Mouse (Mus musculus) small intestine, adult 2 months (tissue): Measurements from ENCODE around the gene Hspa4l. TPM values are rescaled to one million over a fixed set of nuclear protein-coding genes. Genes with fewer than 3 reads are reported as not detected.

Source experiments
- H3K27ac ChIP-seq: fragments of 200-500 bp; 2 replicates; pipeline ENCODE4 v1.5.1; 2012; ENCODE audit warnings: low read depth, low read length, control low read depth, inconsistent platforms; ENCODE audit not compliant: insufficient read depth
- H3K27me3 ChIP-seq: fragments of 200-500 bp; 2 replicates; pipeline ENCODE4 v1.6.1; 2012; ENCODE audit warnings: mild to moderate bottlenecking, moderate library complexity, low read length, inconsistent platforms; ENCODE audit not compliant: control insufficient read depth, insufficient read depth
- H3K36me3 ChIP-seq: fragments of 200-500 bp; 2 replicates; pipeline ENCODE4 v1.6.1; 2012; ENCODE audit warnings: mild to moderate bottlenecking, low read length, control low read depth, inconsistent platforms; ENCODE audit not compliant: control insufficient read depth, insufficient read depth
- H3K4me1 ChIP-seq: fragments of 200-500 bp; 2 replicates; pipeline ENCODE4 v1.6.1; 2012; ENCODE audit warnings: low read length, inconsistent platforms, mixed read lengths; ENCODE audit not compliant: control insufficient read depth, insufficient read depth, insufficient read length
- H3K4me3 ChIP-seq: fragments of 200-500 bp; 2 replicates; pipeline ENCODE4 v1.5.1; 2012; ENCODE audit warnings: low read depth, mild to moderate bottlenecking, control low read depth, inconsistent platforms, low read length, moderate library complexity
- CTCF ChIP-seq: fragments of 200-500 bp; IDR thresholded peaks from 2 replicates; pipeline ENCODE4 v1.5.1; 2012; ENCODE audit warnings: low read depth, mild to moderate bottlenecking, control low read depth, inconsistent platforms, low read length, moderate library complexity, mixed read lengths; ENCODE audit not compliant: insufficient replicate concordance, insufficient read length; ENCODE audit errors: extremely low read depth
- POLR2A ChIP-seq: fragments of 200-500 bp; IDR thresholded peaks from 2 replicates; pipeline ENCODE4 v1.6.1; 2012; ENCODE audit warnings: low read depth, mild to moderate bottlenecking, control low read depth, inconsistent platforms, low read length, moderate library complexity
- WGBS: fragments of 180-500 bp; shearing (Covaris S2); methylation state at CpG from one replicate; pipeline ENCODE4 v1.1.7; 2018; 5-methylcytosine and 5-hydroxymethylcytosine counted together
- polyA plus RNA-seq: library from polyadenylated mRNA; depleted of rRNA; stranded (reverse); fragments of >200 nt; gene quantifications from 2 replicates; pipeline ENCODE4 v1.2.3, GENCODE M21; 2012

Hspa4l gene
- polyA plus RNA-seq, 1 experiment, result 10.6 TPM

GRCm38 (mm10) chr3:40738381-40738912 is 5.8 kb upstream of the Hspa4l start:
- no peak for TF ChIP-seq POLR2A
- TF ChIP-seq CTCF, result no peak
- WGBS, result 44% methylated on average over 6 of the region's 6 CpGs
- Histone ChIP-seq H3K27ac (no peak overlapping the region), H3K36me3 (no peaks in the 10 kb centered on the region), H3K27me3 (no peaks in the 10 kb centered on the region), H3K4me1 (no peaks in the 10 kb centered on the region), H3K4me3 (no peak overlapping the region)

GRCm38 (mm10) chr3:40744836-40745660 is 753 bp downstream of the Hspa4l start:
- no peaks in the 10 kb centered on the region; the same call in 1 of the 2 replicates for H3K27me3 ChIP-seq
- H3K4me3 ChIP-seq, result peak overlapping the region; percentile 91
- under 1% methylated on average over 87 of the region's 93 CpGs for WGBS
- H3K4me1 ChIP-seq, result peaks cover 2% of the 10 kb centered on the region
- H3K36me3 ChIP-seq, result no peaks in the 10 kb centered on the region
- H3K27ac ChIP-seq, result peak overlapping the region; percentile 47
- TF ChIP-seq POLR2A (no peak; the same call in none of the 2 replicates), CTCF (no peak)

GRCm38 (mm10) chr3:40745661-40746547 is 1.6 kb downstream of the Hspa4l start:
- Histone ChIP-seq H3K4me1 (peaks cover 2% of the 10 kb centered on the region), H3K4me3 (peak overlapping the region; percentile 91), H3K27me3 (no peaks in the 10 kb centered on the region; the same call in 1 of the 2 replicates), H3K36me3 (no peaks in the 10 kb centered on the region), H3K27ac (peak overlapping the region; percentile 47)
- TF ChIP-seq POLR2A, result no peak
- no peak for TF ChIP-seq CTCF
- 1% methylated on average over 37 of the region's 37 CpGs for WGBS

DNA sequence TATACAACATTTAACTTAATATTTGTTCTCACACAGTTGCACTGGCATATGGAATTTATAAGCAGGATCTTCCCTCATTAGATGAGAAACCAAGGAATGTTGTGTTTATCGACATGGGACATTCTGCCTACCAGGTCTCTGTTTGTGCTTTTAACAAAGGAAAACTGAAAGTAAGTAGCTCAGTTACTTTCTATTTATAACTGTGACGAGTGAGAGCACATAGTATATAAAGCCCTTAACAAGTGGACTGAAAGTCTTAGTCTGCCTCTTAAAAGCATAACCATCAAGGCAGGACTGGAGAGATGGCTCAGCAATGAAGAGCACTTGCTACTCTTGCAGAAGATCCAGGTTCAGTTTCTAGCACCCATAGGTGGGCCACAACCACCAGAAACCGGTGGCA is 16.5 kb downstream of the Hspa4l start:
- Histone ChIP-seq H3K36me3 (peaks cover 18% of the 10 kb centered on the region), H3K4me3 (no peak overlapping the region), H3K27ac (no peak overlapping the region), H3K27me3 (no peaks in the 10 kb centered on the region), H3K4me1 (no peaks in the 10 kb centered on the region)
- 71% methylated on average over 3 of the region's 3 CpGs for WGBS
- TF ChIP-seq POLR2A, result no peak
- no peak for TF ChIP-seq CTCF

DNA sequence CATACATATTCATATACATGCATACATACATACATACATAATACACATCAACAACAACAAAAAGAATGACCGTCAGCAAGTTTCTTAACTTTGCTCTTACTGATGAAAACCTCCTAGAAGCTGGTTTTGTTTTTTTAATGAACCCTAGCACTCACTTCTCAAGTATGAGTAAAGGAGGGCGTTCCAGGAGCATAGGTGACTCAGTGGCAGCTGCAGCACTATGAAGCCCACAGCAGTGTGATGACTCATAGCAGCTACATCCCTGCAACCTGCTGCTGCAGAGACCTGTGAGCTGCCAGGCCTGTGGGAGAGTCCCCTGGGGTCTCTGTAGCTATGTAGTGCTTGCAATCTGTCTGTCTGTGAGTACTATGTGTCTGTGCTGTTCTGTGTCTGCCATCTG is 17.0 kb downstream of the Hspa4l start:
- Histone ChIP-seq H3K4me1 (no peaks in the 10 kb centered on the region), H3K27me3 (no peaks in the 10 kb centered on the region), H3K27ac (no peak overlapping the region), H3K4me3 (no peak overlapping the region), H3K36me3 (peaks cover 19% of the 10 kb centered on the region; the same call in 1 of the 2 replicates)
- TF ChIP-seq POLR2A, result no peak
- TF ChIP-seq CTCF, result no peak
- WGBS, result 89% methylated on average over 2 of the region's 2 CpGs

GRCm38 (mm10) chr3:40793783-40794182 is 49.5 kb downstream of the Hspa4l start:
- H3K27me3 ChIP-seq, result no peaks in the 10 kb centered on the region
- H3K36me3 ChIP-seq, result peaks cover 4% of the 10 kb centered on the region; the same call in 1 of the 2 replicates
- H3K4me1 ChIP-seq, result no peaks in the 10 kb centered on the region
- 81% methylated on average over 2 of the region's 2 CpGs for WGBS
- no peak overlapping the region for H3K27ac ChIP-seq
- TF ChIP-seq CTCF (no peak), POLR2A (no peak)
- H3K4me3 ChIP-seq, result no peak overlapping the region

GRCm38 (mm10) chr3:40798054-40798453 is 53.8 kb downstream of the Hspa4l start:
- TF ChIP-seq POLR2A, result no peak
- TF ChIP-seq CTCF, result no peak

More at GRCm38 (mm10) chr3:40798054-40798453, 53.8 kb downstream of the Hspa4l start:
- no peak overlapping the region for H3K4me3 ChIP-seq
- H3K27ac ChIP-seq, result no peak overlapping the region
- WGBS, result 51% methylated on average over 1 of the region's 1 CpGs
- no peaks in the 10 kb centered on the region; the same call in 1 of the 2 replicates for H3K4me1 ChIP-seq
- H3K36me3 ChIP-seq, result no peaks in the 10 kb centered on the region
- H3K27me3 ChIP-seq, result no peaks in the 10 kb centered on the region
